Mouse (Mus musculus): ENCODE measurements at regions not wholly inside any gene's neighbourhood (a gene's known extent, or its start where the extent isn't known, plus 50 kb on each side); places are given as distances from the start of the nearest gene placed in this dataset.
"Not testable (repeated sequence)": the region's sequence is repeated elsewhere in the genome, so short reads cannot be mapped to it uniquely, and the experiment has no call there.

GRCm38 (mm10) chr1:30696342-30696741 lies 177.4 kb downstream of the Phf3 start:
- no peak overlapping the region for H3K4me2 ChIP-seq (ENCODE audit: low read depth, low read length)
- no peaks in the 10 kb centered on the region for H3K4me1 ChIP-seq (replicated peaks; ENCODE audit: control insufficient read depth, insufficient read depth, low read length)
- no peak overlapping the region for H3K27ac ChIP-seq (ENCODE audit: low read length)
- no peak overlapping the region for H3K4me3 ChIP-seq (ENCODE audit: low read length)
- no peaks in the 10 kb centered on the region for H3K9me3 ChIP-seq (ENCODE audit: control insufficient read depth, low read length)
- no peak overlapping the region for H3K9ac ChIP-seq (ENCODE audit: low read length)
- no peaks in the 10 kb centered on the region for H3K27me3 ChIP-seq (ENCODE audit: control insufficient read depth, insufficient read depth, low read depth, low read length)
- no peaks in the 10 kb centered on the region for H3K36me3 ChIP-seq (ENCODE audit: control insufficient read depth, insufficient read depth, low read length)
- ATAC-seq (ENCODE audit: low read depth): no peak

- Histone ChIP-seq H3K4me3 (ENCODE audit: low read length) (no peak overlapping the region), H3K4me1 (replicated peaks; ENCODE audit: control insufficient read depth, insufficient read depth, low read length) (no peaks in the 10 kb centered on the region), H3K27ac (ENCODE audit: low read length) (no peak overlapping the region), H3K36me3 (ENCODE audit: control insufficient read depth, insufficient read depth, low read length) (no peaks in the 10 kb centered on the region), H3K9me3 (ENCODE audit: control insufficient read depth, low read length) (no peaks in the 10 kb centered on the region), H3K4me2 (ENCODE audit: low read depth, low read length) (no peak overlapping the region), H3K9ac (ENCODE audit: low read length) (no peak overlapping the region), H3K27me3 (ENCODE audit: control insufficient read depth, insufficient read depth, low read depth, low read length) (no peaks in the 10 kb centered on the region)
- WGBS: 83% methylated on average over 3 of the region's 3 CpGs
- no peak for ATAC-seq (ENCODE audit: low read depth)
Observed at GRCm38 (mm10) chr1:30685318-30685717, 188.4 kb downstream of the Phf3 start.

- no peak for ATAC-seq (ENCODE audit: low read depth)
- H3K4me3 ChIP-seq (ENCODE audit: low read length): no peak overlapping the region
- no peaks in the 10 kb centered on the region for H3K27me3 ChIP-seq (ENCODE audit: control insufficient read depth, insufficient read depth, low read depth, low read length)
- no peak overlapping the region for H3K4me2 ChIP-seq (ENCODE audit: low read depth, low read length)
- no peaks in the 10 kb centered on the region for H3K36me3 ChIP-seq (ENCODE audit: control insufficient read depth, insufficient read depth, low read length)
- H3K9me3 ChIP-seq (ENCODE audit: control insufficient read depth, low read length): no peaks in the 10 kb centered on the region
- no peaks in the 10 kb centered on the region for H3K4me1 ChIP-seq (replicated peaks; ENCODE audit: control insufficient read depth, insufficient read depth, low read length)
- 21% methylated on average over 2 of the region's 2 CpGs for WGBS
- no peak overlapping the region for H3K9ac ChIP-seq (ENCODE audit: low read length)
- no peak overlapping the region for H3K27ac ChIP-seq (ENCODE audit: low read length)
Observed at GRCm38 (mm10) chr1:30683889-30684288, 189.8 kb downstream of the Phf3 start.

- Histone ChIP-seq H3K4me2 (ENCODE audit: low read depth, low read length) (no peak overlapping the region), H3K4me1 (replicated peaks; ENCODE audit: control insufficient read depth, insufficient read depth, low read length) (no peaks in the 10 kb centered on the region), H3K27ac (ENCODE audit: low read length) (no peak overlapping the region), H3K4me3 (ENCODE audit: low read length) (no peak overlapping the region), H3K9ac (ENCODE audit: low read length) (no peak overlapping the region), H3K27me3 (ENCODE audit: control insufficient read depth, insufficient read depth, low read depth, low read length) (no peaks in the 10 kb centered on the region), H3K36me3 (ENCODE audit: control insufficient read depth, insufficient read depth, low read length) (no peaks in the 10 kb centered on the region), H3K9me3 (ENCODE audit: control insufficient read depth, low read length) (no peaks in the 10 kb centered on the region)
- no peak for ATAC-seq (ENCODE audit: low read depth)
- 52% methylated on average over 2 of the region's 2 CpGs for WGBS
Observed at GRCm38 (mm10) chr1:30639807-30640206, 233.9 kb downstream of the Phf3 start.

- no peaks in the 10 kb centered on the region; the same call in 1 of the 2 replicates for H3K9me3 ChIP-seq (ENCODE audit: control insufficient read depth, low read length)
- H3K4me2 ChIP-seq (ENCODE audit: low read depth, low read length): no peak overlapping the region
- H3K4me3 ChIP-seq (ENCODE audit: low read length): no peak overlapping the region
- no peak overlapping the region for H3K9ac ChIP-seq (ENCODE audit: low read length)
- WGBS: 45% methylated on average over 1 of the region's 1 CpGs
- no peak overlapping the region for H3K27ac ChIP-seq (ENCODE audit: low read length)
- ATAC-seq (ENCODE audit: low read depth): no peak
- H3K27me3 ChIP-seq (ENCODE audit: control insufficient read depth, insufficient read depth, low read depth, low read length): no peaks in the 10 kb centered on the region
- no peaks in the 10 kb centered on the region for H3K4me1 ChIP-seq (replicated peaks; ENCODE audit: control insufficient read depth, insufficient read depth, low read length)
- no peaks in the 10 kb centered on the region for H3K36me3 ChIP-seq (ENCODE audit: control insufficient read depth, insufficient read depth, low read length)
Observed at GRCm38 (mm10) chr1:30632760-30633159, 241.0 kb downstream of the Phf3 start.

GRCm38 (mm10) chr1:30627796-30628195 lies 245.9 kb downstream of the Phf3 start:
- not testable (repeated sequence) for H3K4me1 ChIP-seq (replicated peaks; ENCODE audit: control insufficient read depth, insufficient read depth, low read length); H3K9ac ChIP-seq (ENCODE audit: low read length); H3K4me2 ChIP-seq (ENCODE audit: low read depth, low read length); H3K27me3 ChIP-seq (ENCODE audit: control insufficient read depth, insufficient read depth, low read depth, low read length); H3K9me3 ChIP-seq (ENCODE audit: control insufficient read depth, low read length); H3K4me3 ChIP-seq (ENCODE audit: low read length); ATAC-seq (ENCODE audit: low read depth); H3K27ac ChIP-seq (ENCODE audit: low read length); H3K36me3 ChIP-seq (ENCODE audit: control insufficient read depth, insufficient read depth, low read length)
- WGBS: 68% methylated on average over 5 of the region's 5 CpGs

GRCm38 (mm10) chr1:30595122-30595730 lies 278.5 kb downstream of the Phf3 start:
- WGBS: 37% methylated on average over 7 of the region's 7 CpGs

GRCm38 (mm10) chr1:30594036-30594435 lies 279.7 kb downstream of the Phf3 start:
- Histone ChIP-seq H3K4me3 (ENCODE audit: low read length) (no peak overlapping the region), H3K27me3 (ENCODE audit: control insufficient read depth, insufficient read depth, low read depth, low read length) (no peaks in the 10 kb centered on the region), H3K36me3 (ENCODE audit: control insufficient read depth, insufficient read depth, low read length) (no peaks in the 10 kb centered on the region), H3K4me1 (replicated peaks; ENCODE audit: control insufficient read depth, insufficient read depth, low read length) (no peaks in the 10 kb centered on the region), H3K9ac (ENCODE audit: low read length) (no peak overlapping the region), H3K4me2 (ENCODE audit: low read depth, low read length) (no peak overlapping the region), H3K27ac (ENCODE audit: low read length) (no peak overlapping the region), H3K9me3 (ENCODE audit: control insufficient read depth, low read length) (no peaks in the 10 kb centered on the region)
- ATAC-seq (ENCODE audit: low read depth): no peak
- WGBS: 32% methylated on average over 1 of the region's 1 CpGs

More at GRCm38 (mm10) chr1:30595122-30595730, 278.5 kb downstream of the Phf3 start:
- no peaks in the 10 kb centered on the region for H3K9me3 ChIP-seq (ENCODE audit: control insufficient read depth, low read length)
- no peaks in the 10 kb centered on the region for H3K4me1 ChIP-seq (replicated peaks; ENCODE audit: control insufficient read depth, insufficient read depth, low read length)
- H3K36me3 ChIP-seq (ENCODE audit: control insufficient read depth, insufficient read depth, low read length): no peaks in the 10 kb centered on the region
- H3K4me2 ChIP-seq (ENCODE audit: low read depth, low read length): no peak overlapping the region
- ATAC-seq (ENCODE audit: low read depth): no peak
- H3K9ac ChIP-seq (ENCODE audit: low read length): no peak overlapping the region
- no peak overlapping the region for H3K4me3 ChIP-seq (ENCODE audit: low read length)
- no peak overlapping the region for H3K27ac ChIP-seq (ENCODE audit: low read length)
- H3K27me3 ChIP-seq (ENCODE audit: control insufficient read depth, insufficient read depth, low read depth, low read length): no peaks in the 10 kb centered on the region

GRCm38 (mm10) chr1:30590721-30591120 lies 283.0 kb downstream of the Phf3 start:
- 67% methylated on average over 4 of the region's 4 CpGs for WGBS
- Histone ChIP-seq H3K4me2 (ENCODE audit: low read depth, low read length) (no peak overlapping the region), H3K4me3 (ENCODE audit: low read length) (no peak overlapping the region), H3K9me3 (ENCODE audit: control insufficient read depth, low read length) (no peaks in the 10 kb centered on the region), H3K27me3 (ENCODE audit: control insufficient read depth, insufficient read depth, low read depth, low read length) (no peaks in the 10 kb centered on the region), H3K9ac (ENCODE audit: low read length) (no peak overlapping the region), H3K4me1 (replicated peaks; ENCODE audit: control insufficient read depth, insufficient read depth, low read length) (no peaks in the 10 kb centered on the region), H3K36me3 (ENCODE audit: control insufficient read depth, insufficient read depth, low read length) (no peaks in the 10 kb centered on the region), H3K27ac (ENCODE audit: low read length) (no peak overlapping the region)
- no peak for ATAC-seq (ENCODE audit: low read depth)

GRCm38 (mm10) chr1:30588885-30589284 lies 284.8 kb downstream of the Phf3 start:
- H3K27ac ChIP-seq (ENCODE audit: low read length): no peak overlapping the region
- H3K4me3 ChIP-seq (ENCODE audit: low read length): no peak overlapping the region
- H3K36me3 ChIP-seq (ENCODE audit: control insufficient read depth, insufficient read depth, low read length): no peaks in the 10 kb centered on the region
- no peaks in the 10 kb centered on the region for H3K9me3 ChIP-seq (ENCODE audit: control insufficient read depth, low read length)
- H3K4me2 ChIP-seq (ENCODE audit: low read depth, low read length): no peak overlapping the region
- no peak overlapping the region for H3K9ac ChIP-seq (ENCODE audit: low read length)
- ATAC-seq (ENCODE audit: low read depth): no peak
- 40% methylated on average over 3 of the region's 3 CpGs for WGBS
- H3K27me3 ChIP-seq (ENCODE audit: control insufficient read depth, insufficient read depth, low read depth, low read length): no peaks in the 10 kb centered on the region
- H3K4me1 ChIP-seq (replicated peaks; ENCODE audit: control insufficient read depth, insufficient read depth, low read length): no peaks in the 10 kb centered on the region

Measured in lung, embryonic 16.5 days (tissue).